Mouse (Mus musculus) cerebellum, postnatal 10 days (tissue): Measurements from ENCODE around the gene Eme1.

Experiments
- DNase-seq, 2 experiments: peaks; one replicate each; pipeline ENCODE4 v3.0.0; 2021; ENCODE audit warnings: mixed read lengths in 2 of 2

Gene Eme1

DNA sequence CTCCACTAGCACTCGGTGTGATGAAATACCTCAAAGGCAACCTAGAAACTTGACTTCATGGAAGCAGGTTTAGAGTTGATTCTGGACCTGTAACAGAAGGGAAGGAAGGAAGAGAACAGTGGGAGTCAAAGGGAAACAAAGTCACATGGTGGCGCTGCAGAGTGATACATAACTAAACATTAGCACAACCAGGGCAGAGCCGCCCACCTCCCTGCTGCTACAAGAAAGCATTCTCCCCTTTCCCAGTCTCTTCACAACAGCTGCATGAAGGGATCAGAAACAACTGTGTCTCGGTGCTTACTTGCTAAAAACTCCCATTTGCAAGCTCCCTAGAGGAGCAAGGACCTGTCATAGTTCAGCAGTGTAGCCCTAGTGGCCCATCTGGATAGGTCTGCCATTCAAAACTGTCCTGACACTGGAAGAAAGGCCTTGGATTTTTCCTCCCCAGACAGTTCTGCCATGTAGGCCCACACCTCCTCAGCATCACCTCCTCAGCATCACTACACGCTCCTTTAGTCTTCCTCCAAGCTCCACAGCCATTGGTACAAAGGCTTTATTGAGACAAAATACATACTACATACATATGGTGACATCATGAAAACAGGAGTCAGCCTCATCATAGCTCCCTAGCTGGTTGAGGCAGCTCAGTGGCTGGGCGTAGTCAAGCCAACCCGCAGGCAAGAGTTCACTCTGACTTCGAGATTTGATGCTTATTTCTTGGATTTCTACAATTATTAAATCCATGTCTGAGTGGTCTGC lies 9.1 kb downstream of the Eme1 start:
- no peak for DNase-seq

DNA sequence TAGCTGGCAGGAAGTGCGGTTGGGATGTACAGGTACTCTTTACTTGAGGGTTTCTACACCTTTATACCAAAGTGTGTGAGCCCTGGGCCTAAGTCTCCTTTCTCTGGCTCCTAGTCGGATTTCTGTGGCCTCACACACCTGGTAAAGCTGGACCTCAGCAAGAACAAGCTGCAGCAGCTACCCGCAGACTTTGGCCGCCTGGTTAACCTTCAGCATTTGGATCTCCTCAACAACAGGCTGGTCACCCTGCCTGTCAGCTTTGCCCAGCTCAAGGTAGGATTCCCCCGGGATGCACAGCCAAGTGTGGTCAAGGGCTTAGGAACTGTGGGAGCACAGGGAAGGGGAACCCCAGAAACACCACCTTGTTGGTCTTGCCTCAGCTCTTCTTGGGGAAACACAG lies 19.3 kb downstream of the Eme1 start:
- DNase-seq = no peak

DNA sequence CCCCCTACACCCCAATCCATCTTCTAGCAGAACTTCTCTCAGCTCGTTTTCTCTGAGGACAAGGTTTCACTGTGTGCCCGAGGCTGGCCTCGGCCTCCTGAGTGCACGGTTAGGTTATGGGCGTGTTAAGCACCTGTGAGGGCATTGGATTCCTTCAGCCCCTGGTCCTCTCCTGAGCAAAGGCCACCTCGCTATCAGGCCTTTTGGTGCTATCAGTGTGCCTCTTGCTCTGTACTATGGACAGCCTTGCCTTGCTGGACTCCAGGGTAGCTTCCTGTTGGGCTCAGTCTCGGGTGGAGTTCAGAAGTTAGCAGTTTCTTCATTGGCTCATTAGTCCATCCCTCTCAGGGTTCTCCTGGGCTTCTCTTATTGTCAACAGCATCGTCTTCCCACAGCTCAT lies 20.8 kb downstream of the Eme1 start:
- no peak for DNase-seq

DNA sequence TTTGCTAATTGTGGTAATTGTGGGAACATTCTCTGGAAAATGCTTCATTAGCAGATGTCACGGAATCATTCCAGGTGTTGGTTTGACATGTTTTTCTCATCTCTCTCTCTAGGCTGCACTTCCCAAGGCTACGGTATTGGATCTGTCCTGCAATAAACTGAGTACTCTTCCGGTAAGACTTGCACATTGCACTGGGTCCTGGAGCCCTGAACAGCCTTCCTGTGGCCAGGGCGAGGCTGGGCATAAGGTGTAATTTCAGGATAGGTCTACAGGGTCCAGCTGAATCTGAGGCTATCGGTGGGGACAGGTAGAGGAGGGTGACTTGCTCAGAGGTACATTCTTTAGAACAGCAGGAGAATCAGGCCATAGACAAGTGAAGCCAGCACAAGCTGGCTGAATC lies 21.8 kb downstream of the Eme1 start:
- no peak for DNase-seq

DNA sequence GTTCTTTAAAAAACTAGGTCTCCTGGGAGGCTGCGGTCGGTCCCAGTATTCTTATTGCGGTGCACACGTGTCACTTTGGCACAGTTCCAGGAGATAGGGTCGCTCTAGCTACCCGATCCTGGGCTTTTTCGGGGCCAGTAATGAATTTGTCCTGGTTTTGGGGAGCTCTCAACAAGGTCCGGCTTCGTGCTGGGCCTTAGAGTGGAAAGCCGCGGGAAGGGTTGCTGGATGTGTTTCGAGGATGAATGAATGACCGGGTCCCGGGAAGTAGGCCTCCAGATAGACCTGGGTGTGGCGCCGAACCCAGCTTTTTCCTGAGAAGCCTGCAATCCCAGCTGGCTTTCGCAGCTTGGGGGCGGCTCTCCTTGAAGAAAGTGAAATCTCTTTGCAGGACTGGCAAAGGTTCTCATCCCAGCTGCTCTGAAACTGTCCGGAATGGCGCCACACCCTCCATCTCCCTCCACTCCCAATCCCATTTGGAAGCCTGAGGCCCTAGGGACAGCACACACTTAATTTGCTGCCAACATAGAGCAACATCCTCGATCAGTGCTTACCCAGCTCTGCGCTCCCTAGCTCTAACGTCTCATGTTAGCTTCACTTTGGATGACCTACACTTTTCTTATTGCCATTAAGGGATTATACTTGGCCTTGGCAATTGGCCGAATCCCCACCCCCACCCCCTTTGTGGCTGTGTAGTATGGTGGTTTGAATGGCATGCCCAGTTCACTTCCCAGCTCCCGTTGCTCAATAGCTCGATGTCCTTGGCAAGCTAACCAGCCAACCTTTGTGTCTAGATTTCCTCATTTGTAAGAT lies 23.4 kb downstream of the Eme1 start:
- DNase-seq = peak; percentile 46 to 69

DNA sequence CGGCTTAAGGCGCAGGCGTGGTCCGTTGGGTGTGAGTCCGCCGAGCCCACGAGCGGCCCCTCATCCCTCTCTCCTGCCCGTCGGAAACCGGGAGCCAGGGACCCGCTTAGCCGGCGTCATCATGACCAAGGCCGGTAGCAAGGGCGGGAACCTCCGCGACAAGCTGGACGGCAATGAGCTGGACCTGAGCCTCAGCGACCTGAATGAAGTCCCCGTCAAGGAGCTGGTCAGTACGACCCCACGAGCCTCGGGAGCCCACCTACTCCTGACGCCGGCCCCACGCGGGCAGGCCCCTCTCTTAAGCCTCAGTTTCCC lies 23.9 kb downstream of the Eme1 start:
- no peak for DNase-seq

DNA sequence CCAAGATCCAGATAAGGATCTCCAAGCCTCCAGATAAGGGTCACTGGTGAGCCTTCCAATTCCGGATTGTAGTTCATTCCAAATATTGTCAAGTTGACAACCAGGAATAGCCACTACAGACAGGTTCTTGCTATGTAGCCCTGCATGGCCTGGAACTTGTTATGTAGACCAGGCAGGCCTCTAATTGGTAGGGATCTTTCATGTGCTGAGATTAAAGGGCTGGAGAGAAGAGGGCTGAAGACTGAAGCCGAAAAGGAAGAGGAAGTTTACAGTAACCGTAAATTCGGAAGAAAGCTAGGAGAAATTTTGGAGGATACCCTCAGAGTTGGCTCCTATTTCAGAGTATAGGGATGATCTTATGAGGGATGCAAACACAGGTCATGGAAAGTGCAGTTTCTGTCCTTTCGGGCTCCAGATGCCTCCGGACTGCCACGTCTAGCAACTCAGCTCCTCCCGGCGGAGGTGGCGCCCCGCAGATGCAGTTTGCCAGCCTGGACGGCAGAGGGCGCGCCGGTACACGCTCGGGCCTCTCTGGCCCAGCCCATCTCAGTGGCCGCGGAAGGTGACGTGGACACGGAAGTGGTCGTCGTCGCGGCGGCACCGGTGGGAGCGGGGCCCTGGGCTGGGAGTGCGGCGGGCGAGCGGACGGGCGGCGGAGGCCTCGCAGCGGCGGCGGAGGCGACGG lies 24.4 kb downstream of the Eme1 start, which contains the start of gene Lrrc59:
Gene Lrrc59, plus strand, starts transcription at position 569 of the 685 bp plus-strand sequence.
- peak; percentile 97 to 98 for DNase-seq

DNA sequence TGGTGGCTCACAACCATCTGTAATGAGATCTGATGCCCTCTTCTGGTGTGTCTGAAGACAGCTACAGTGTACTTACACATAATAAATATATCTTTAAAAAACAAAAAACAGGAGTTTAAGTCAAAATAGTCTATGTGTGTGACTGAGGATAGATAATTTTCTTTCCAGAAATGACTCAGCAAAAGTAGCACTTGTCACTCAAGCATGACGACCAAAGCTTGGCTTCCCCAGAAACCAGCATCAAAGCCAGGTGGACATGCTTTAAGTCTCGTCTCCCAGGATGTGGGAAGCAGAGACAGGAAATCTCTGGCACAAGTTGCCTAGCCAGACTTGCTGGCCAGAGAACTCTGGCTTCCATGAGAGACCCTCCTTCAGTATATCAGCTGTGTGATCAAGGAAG lies 31.6 kb downstream of the Eme1 start:
- DNase-seq = no peak

DNA sequence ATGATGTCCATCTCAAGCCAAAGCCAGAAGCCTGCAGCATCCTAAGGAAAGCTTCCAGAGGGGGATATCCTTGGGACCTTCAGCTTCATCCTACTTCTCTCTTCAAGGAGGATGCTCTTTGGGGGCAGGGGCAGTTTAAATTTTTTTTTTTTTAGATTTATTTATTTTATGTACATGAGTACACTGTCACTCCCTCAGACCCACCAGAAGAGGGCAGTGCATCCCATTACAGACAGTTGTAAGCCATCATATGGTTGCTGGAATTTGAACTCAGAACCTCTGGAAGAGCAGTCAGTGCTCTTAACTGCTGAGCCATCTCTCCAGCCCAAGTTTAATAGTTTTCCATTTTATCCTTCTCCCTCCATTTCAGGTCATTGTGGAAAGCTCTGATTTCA lies 32.3 kb downstream of the Eme1 start:
- DNase-seq = no peak

DNA sequence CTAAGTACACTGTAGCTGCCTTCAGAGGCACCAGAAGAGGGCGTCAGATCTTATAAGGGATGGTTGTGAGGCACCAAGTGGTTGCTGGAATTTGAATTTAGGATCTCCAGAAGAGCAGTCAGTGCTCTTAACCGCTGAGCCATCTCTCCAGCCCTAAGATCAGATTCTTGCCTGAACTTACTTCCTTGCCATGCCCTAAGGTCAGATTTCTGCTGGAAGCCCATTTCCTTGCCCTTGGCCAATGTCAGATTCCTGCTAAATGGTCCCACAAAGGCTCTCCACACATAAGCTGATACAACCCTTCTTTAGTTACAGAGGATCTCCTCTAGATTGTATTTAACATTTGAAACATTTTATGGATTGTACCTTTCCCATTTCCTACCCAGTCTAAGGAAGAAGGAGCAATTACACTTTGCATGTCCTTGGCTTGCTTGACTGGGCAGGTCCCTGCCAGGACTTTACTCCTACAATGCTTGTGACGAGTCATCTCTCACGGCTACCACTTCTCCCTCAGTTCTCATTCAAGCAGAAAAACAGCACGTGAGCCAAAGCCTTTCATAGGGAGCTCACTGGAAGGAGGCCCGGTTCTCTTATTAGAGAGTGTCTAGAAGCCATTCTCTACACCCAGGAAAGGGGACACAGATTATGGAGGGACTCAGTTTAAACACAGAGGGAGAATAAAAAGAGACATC lies 32.9 kb downstream of the Eme1 start:
- DNase-seq = peak; percentile 17 to 22

DNA sequence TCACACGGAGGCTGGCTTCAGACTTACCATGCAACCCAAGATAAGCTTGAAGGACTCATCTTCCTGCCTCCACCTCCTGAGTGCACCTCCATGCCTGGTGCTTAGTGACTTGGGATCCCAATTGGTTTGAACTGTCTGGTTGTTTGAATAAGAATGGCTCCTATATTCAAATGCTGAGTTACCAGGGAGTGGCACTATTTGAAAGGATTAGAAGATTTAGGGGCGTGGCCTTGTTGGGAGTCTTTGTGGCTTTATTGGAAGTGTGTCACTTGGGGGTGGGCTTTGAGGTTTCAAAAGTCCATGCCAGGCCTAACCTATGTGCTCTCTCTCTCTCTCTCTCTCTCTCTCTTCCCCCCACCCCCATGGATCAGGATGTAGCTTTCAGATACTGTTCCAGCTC lies 36.1 kb downstream of the Eme1 start:
- no peak for DNase-seq

DNA sequence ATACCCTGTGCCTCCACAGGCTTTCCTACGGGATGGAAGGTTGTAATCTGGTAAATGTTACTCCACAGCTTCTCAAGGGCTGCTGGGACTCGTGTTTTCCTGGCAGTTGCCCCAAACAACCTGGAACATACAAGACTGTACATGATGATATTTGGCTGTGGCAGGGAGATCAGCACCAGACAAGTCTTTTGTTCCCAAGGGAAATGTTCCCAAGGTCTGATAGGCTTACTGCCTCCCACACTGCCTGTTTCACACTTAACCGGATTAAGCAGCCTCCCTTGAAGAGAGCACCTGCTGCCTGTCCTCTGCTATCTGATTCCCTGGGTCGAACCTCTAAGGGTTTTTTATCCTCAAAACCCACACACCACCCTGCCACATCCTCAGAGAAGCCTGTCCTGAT lies 38.3 kb downstream of the Eme1 start:
- DNase-seq = no peak

DNA sequence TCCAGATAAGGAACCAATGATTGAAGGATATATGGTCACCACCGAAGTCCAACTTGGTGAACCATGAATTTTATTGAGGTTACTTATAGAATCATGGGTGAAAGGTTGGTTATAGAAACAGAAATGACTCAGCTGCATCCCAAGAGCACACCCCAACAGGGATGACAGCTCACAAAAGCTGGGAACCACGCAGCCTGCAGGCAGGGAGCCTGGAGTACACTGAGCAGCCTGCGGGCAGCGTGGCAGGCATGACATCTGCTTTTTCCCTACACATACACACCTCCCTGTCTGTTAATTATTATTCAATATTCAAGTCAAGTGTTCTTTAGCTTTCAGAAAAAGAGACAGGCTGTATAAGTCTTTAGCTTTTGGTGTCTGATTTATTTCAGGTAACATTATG lies 39.2 kb downstream of the Eme1 start:
- DNase-seq = no peak

DNA sequence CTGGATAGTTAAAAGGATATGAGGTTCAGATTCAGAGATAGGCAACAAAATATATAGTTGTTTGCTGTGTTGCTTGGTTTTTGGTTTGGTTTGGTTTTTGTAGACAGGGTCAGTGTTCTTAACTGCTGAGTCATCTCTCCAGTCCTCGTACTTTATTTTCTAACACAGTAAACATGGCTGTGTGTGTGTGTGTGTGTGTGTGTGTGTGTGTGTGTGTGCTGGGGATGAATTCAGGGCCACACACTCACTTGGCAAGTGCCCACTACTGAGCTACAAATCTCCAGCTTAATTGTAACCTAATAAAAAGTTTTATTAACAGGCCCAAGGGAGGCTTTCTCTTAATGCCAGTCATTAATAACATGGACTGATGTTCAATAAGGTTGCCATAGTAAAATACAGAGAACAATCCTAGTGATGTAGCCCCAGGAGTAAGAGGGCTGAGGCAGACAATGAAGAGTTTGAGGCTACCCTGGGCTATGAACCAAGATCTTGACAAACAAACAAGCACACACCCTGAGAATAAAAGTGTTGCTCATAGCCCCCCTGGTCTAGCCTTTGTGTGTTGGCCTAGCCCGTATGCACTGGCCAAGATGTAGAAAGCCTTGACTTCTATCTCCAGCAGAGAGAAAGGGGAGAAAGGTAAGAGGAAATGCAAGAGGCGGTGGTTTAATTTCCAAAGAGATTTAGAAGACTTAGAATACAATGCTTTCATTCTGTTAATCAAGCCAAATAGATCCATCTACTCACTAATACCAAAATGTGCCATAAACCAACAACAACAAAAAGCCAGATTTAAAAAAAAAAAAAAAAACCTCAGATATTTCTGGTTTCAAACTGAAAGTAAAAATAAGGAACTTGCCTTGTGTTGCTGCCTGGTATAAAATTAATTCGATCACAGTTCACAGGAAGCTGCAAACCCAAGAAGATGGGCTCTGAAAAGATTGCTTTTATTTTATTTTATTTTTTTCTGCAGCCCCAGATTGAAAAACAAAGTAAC lies 42.7 kb downstream of the Eme1 start:
- no peak for DNase-seq

DNA sequence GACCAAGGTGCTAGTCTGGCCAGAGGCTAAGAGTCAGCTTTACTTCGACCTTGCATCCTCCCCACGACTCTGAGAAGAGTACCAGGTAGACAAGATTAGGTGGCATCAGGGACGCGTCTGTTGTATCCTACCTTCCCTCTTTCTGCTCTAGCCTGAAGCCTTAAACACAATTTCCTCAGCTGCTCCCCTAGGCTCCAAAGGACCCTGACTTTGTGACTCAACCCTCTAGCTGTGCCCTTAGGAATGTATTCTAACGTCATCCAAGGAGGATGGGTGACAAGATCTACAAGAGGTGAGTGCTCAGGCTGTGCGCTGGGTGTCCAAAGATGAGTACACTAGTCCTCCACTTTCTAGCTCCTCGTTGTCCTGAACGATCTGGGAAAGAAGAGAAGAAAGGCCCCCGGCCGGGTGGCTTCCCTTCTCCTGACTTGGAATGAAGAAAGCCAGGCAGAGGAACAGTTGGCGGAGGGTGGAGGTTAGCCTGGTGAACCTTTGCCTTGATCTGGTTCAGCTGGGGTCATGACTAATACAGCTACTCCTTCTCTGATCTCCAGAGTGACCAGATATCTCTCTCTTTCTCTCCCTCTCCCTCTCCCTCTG lies 51.3 kb downstream of the Eme1 start:
- no peak for DNase-seq

DNA sequence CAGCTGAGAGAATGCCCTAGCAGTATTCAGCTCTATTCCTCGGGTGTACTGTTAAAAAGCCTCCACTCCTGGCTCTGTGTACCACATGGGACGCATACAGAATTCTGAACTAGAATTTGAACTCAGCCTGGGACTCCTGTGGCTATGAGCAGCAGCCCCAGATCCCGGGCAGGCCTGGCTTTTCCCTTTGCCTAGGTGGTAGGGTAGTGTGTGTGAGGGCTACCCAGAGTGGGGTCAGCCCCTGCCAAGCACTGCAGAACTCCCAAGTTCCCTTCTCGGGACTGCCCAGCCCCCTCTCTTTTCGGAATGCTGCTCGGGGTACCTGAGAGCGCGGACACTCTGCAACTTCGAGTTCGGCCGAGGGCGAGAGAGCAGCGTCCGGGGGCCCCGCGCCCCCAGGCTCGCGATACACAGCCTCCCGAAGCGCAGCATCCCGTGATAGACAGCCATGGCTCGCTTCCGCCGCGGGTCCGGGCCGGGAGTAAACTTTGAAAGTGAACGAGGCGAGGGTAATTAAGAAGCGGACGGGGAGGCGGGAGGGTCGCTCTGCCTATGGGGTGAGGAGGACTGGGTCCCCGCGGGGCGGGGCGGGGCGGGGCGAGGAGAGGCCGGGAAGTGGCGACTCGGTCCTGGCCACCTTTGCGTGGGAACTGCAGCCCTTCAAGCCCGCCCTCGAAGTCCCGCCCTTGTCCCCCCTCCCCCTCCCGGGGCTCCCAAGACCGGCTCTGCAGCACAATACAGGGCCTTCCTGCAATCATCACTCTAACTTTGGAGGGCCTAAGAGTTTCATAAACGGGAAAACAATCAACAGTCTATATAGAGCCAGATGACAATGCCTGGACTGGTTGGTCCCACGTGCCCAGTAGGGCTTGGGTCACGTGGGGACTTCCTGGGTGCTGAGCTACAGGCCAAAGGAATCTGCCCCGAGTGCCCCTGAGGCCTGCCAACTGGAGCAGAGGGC lies 52.2 kb downstream of the Eme1 start, which contains the start of gene Acsf2:
Gene Acsf2, minus strand, starts transcription at position 551 of the 961 bp plus-strand sequence.
- peak; percentile 63 to 77 for DNase-seq

DNA sequence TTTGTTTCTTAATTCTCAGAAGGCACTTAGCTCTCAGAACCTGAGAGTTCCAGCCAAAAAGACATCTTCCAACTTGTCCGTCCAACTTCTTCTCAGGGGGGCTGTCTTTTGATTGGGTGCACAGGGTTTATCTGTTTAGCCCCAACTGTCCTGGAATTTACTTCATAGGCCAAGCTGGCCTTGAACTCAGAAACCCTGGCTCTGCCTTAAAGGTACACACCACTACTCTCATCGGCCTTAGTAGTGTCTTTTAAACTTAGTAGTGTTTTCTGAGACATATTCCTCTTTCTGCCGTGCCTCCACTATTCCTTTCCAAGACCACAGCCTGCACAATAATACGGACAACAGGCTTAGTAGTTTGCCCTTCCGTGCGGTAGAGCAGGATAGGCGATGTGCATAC lies 53.3 kb downstream of the Eme1 start:
- no peak for DNase-seq

DNA sequence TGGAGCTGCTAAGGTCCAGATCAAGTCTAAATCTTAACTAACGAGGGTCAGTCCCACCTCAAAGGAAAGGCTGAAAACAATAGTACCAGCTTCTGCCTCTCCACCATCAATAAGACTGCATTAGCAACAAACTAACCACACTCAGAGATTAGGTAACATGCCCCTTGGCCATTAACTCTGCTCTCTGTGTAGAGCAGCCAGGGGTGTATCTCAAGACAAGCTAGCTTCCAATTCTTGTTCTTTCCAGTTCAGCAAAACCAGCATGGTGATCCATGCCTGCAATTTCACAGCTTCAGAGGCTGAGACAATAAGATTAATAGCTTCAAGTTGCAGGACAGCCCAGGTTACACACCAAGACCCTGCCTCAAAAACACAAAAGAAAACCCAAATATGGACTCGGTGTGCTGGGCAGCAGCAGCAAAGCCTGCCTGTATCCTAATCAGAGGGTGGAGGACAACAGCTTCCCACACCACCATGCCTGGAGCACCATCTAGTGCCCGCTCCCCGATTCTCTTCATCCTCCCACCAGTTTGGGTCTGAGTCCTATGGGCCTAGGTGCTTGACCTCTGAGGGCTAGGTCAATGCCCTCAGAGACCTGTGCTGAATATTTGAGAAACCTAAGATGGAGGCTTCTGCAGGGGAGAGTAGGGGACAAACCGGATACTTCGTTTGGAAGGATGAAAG lies 55.2 kb downstream of the Eme1 start:
- DNase-seq = no peak

DNA sequence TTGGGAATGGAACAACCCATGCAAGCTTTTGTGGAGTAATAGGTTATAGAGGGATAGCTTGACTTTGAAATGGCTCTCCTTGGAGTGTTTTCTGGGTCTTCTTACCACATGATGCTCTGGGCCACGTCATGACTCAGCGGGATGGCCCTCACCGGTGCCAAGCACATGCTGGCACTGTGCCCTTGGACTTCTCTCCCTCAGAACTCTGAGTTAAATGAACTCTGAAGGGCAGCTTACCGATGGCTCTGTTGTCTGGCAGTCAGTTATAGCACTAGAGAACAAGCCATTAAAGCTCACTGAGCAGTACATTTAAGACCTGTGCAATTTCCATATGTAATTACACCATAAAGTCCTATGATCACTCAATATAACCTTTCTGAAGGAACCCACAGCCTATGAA lies 56.4 kb downstream of the Eme1 start:
- peak; percentile 54 to 56 for DNase-seq
